Mouse (Mus musculus): ENCODE results near the gene Atp5l.
"Not testable (repeated sequence)": the region's sequence is repeated elsewhere in the genome, so short reads cannot be mapped to it uniquely, and the experiment has no call there.

The Atp5l gene

DNA sequence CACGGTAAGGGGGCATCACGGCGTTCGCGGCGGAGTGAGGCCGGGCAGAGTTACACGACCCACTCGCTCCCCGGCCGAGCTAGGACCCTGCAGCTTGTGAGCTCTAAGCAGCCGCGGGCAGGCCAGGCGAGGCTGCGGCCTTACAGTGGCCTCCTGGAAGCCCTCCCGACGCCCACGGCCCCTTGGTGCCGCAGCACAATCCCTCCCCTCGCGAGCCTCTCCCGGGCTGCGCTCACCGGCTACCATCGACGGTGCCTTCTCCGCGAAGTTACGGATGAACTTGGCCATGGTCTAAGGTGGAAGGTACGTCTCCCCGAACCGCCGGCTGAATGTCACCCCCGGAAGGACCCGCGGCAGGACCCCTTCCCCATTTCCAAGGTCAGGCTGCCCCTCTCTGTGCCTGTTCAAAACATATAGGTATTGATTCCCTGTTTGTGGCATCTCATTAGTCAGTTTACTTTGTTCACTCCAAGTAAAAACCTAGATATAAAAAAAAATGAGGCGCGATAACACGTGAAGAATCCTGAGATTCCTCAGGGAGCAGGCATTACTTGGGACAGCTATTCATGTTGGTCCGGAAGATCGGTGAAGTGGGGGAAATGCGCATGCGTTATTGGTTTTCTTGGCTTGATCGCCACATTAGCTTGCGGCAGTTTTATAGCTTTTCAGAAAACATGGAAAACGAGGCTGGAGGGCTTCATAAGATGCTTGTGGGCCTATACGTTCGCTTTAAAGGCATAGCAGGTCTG lies at the start of gene Atp5l:
Gene Atp5l, minus strand, starts transcription at position 369 of the 749 bp plus-strand sequence.
- peak; percentile 85 to 90 for DNase-seq

DNA sequence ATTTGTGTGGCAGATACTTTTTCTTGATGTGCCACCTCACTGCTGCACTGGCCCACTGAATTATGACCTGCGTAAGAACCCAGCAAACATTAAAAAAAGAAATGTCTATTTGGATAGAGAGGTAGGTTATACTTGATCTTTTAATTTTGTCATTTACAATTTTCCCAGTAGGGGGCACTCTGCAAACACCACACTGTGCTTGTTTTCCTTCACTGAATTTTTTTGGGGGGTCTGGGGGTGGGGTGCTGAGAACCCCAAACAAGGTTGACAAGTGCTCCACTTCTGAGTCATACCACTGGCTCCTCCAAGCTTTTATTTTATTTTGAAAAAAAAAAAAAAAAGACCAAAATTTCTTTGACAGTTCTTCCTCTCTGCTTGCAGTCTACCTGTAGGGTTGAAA lies 48.9 kb upstream of the Atp5l start:
- no peak for DNase-seq

DNA sequence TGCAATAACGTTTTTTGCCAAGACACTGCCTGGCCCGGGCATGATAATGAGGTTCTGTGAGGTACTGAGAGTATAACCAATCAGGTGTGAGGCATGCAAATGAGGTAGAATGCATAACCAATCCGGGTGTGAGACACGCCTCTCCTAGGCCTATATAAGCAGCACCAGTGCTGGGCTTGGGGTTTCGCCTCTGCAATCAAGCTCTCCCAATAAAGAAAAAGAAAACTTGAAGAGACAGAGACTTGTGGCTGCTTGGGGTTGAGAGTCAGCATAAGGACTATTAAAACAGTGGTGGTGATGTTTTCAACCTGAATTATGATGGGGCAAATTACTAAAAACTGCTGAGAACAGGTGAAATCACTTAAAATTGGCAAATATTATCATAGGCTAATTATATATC lies 47.2 kb upstream of the Atp5l start:
- DNase-seq = not testable (repeated sequence)

DNA sequence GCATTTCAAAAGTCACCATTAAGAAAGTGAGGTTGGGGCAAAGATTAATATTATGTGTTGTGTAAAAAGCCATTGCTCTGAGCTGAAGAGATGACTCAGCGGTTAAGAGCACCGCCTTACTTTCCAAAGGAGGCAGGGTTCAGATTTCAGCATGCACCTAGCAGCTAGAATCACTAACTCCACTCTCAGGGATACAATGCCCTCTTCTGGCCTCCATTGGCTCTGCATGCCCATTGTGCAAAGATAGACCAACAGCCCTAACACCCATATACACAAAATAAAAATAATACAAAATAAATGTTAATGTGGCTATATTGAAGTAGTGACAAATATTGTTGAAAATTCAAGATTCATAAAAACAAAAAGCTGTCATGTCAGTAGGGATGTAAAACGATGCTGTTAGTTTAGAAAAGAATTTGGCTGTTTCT lies 46.3 kb upstream of the Atp5l start:
- DNase-seq = peak; percentile 83 to 85

DNA sequence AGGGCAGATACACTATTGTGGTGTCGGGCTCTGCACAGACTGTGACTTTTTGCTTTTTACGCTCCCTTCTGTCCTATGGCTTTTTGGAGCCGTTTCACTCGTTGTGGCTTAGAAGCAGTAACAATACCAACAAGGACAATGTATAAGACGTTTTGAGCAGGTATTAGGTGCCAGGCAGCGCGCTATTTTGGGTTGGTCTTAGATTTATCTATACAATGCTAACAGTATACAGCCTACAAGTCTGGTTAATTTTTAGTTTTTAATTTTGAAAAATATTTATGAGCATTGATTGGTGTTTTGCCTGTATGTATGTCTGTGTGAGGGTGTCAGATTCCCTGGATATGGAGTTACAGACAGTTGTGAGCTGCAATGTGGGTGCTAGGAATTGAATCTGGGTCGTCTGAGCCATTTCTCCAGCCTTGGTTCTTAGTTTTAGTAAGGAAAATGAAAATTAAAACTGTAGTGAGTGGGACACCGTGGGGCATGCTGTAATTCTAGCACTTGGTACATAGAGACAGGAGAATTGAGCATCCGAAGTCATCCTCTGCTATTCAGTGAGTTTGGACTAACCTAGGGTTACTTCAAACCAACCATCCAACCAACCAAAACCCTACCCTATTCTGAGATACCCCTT lies 45.4 kb upstream of the Atp5l start:
- no peak for DNase-seq

DNA sequence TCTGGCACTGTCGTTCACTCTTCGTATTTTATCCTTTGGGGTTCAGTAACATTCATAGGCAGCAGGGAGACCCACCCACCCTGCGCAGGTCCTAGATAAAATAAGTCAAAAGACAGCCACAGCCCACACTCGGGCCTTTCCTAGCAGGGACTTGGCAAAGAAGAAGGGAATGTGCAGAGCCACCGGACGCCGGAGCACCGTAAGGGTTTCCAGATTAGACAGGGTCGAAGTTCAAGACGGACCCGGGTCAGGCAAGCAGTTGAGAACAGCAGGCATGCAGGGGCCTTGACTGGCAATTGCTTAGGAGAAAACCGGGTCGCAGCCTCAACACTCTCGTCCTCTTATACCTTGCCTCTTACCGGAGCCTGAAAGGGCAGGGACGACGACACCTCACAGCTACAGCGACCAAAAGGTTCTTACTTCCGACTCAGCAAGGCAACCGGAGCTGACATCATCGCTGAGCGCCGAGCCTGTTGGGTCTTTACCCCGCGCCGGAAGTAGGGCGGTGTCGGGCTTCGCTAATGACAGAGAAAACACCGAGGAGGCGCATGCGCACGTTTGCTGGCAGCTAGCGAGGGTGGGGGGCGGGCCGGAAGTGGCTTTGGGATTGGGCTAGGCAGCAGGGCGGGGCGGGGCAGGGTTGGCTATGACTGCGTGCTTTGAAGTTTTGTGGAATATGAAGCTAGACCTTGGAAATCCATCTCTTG lies 44.7 kb upstream of the Atp5l start, which contains the start of gene Ube4a:
Gene Ube4a, minus strand, starts transcription at position 475 of the 707 bp plus-strand sequence.
- DNase-seq = peak; percentile 99 to 100

DNA sequence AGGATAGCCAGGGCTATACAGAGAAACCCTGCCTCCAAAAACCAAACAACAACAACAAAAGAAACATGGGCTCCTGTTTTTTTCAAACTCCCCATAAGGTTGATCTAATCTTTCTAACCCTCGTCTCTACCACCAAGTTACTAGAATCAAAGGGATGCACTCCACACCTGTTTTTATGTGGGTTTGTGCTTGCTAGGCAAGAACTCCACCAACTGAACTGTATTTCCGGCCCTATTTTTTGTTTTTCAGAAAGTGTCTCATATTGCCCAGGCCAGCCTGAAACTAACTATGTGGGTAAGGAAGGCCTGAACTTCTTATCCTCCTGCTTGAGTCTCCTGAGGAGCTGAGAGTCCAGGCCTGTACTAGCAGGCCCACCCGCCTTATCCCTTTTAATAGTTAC lies 33.9 kb upstream of the Atp5l start:
- DNase-seq = no peak

DNA sequence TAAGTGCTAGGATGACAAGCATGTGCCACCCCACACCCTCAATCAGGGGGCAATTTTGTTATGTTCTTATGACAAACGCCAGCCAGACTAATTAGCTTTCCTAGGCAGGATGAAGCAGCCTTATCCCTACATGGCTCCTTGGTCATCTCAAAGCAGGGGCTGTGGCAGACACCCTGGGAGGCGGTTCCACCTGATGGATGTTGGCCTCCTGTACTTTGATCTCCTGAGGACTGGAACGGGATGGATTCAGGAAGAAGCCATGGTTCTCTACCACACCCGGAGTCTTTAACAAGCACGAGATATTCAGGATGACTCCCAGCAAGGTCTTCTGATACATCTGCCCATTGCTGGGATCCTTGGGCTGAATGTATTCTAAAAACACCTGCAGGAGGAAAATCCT lies 27.3 kb upstream of the Atp5l start:
- peak in 1 of 2 experiments; percentile 15 for DNase-seq

DNA sequence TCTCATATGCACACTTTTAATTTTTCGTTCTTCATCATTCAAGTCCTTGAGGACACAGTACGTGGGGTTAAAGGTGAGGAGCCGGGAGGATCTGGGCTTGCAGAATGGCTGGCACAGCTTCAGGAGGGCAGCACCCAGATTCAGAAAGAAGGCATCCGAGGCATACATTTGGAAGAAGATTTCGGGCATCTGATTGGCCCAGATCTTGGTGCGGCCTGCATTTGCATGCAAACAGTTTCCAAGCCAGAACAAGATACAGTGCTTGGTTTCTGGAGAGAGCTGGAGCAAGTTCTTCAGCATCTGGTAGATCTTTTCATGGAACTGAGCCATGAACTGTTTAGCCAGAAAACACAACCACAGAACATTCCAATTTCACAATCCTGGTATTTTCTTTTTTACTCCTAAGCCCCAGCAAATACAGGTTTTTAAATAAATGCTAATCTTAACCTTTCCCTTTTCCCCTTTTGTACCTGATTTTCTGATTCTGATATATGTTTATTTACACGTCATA lies 25.7 kb upstream of the Atp5l start:
- no peak for DNase-seq

DNA sequence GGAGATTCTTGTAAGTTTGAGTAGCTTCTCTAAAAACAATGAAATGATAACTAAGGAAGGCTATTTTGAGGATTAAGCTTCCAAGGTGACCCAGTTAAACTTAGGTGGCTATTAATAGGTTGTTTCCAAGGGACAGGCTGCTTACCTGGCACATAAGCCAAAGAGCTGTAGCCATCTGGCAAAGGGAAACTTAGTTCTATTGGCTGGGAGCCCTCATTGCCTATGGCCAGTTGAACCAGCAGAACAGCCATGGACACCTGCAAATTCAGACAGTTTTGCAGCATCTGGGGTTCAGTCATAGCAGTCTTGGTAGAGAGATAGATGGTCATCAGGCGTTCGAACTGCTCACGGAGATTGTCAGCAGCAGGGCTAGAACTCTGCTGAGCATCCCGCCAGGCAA lies 21.9 kb upstream of the Atp5l start:
- no peak for DNase-seq

DNA sequence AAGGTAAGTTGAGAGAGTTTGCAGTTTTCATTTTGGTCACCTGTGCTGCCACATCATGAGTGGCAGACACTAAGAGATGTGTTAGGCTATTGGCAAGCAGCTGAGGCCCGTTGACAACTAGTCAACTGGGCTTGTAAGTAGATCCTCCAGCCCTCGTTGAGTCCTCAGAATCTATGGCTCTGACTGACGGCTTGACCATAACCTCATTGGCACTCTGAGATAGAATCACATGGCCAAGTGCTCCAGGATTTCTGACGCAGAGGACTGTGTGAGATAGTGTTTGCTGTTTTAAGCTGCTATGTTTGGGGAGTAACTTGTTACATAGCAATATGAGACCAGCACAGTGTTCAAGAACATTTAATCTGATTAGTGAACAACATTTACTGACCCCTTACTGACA lies 21.2 kb upstream of the Atp5l start:
- DNase-seq = no peak

DNA sequence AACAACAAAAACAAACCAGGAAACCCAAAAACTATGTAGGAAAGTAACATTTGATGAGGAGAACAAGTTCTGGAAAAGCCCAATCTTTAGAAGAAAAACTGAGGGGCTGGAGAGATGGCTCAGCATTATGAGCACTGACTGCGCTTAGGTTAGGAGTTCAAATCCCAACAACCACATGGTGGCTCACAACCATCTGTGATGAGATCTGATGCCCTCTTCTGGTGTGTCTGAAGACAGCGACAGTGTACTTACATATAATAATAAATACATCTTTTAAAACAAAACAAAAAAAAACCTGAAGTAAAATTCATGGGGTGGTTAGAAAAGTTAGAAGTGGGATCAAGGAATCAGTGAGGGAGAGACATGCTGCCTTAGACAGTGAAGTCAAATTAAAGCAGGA lies 1.0 kb upstream of the Atp5l start:
- DNase-seq = no peak

DNA sequence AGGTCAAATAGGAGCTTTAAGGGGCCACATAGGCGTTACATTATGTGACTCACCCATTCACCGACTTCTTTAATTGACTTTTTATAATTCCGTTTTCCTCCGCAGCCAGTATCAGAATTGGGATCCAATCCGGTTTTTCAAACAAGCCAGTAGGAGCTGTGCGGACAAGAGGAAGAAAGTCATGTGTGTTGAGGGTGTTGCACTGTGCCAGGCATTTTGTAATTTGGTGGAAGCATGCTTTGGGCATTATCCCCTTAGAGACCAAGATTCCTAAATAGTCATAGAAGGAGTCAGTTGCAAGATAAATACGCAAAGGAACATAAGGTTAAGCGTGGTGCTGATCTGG lies 554 bp upstream of the Atp5l start:
- no peak for DNase-seq

DNA sequence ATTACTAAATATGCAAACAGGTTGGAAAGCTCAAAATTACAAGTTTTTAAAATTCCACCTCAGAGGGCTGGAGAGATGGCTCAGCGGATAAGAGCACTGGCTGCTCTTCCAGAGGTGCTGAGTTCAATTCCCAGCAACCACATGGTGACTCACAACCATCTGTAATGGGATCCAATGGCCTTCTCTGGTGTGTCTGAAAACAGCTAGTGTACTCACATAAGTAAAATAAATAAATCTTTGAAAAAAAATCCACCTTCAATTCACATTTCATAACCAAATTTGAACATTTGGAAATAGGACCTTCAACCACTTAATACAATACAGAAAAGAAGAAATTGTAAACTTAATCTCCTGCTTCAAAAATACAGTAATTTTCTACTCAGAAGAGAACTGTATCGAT lies 936 bp downstream of the Atp5l start:
- DNase-seq = no peak

DNA sequence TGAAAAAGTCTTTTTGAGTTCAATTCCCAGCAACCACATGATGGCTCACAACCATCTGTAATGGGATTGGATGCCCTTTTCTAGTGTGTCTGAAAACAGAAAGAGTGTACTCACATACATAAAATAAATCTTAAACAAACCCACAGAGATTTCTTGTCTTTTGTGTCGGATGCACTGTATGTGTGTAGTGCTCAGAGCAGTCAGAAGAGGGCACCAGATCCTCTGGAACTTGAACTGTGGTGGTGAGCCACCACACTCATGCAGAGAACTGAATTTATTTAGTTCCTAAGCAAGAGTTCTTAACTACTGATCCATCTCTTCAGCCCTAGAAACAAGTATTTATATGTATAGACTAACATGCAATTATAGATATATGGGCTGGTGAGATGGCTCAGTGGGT lies 4.3 kb downstream of the Atp5l start:
- DNase-seq = peak; percentile 62 to 69

DNA sequence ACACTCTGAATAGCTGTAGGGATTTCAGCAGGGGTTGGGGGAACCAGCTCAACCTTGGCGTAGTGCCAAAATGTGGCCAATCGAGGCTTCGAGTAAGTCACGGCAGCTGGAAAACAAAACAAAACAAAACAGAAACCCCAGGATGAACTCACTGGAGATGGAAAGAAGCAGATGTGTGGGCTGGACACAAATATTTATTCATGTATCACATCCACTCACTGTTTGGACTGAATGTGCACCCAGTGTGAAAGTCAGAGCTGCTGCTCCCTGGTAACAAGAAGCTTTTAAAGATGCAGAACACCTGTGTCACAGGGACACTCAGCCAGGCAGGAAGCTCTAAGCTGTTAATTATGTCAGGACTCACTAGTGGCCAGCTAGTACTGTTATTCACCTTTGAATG lies 5.8 kb downstream of the Atp5l start:
- DNase-seq = no peak

DNA sequence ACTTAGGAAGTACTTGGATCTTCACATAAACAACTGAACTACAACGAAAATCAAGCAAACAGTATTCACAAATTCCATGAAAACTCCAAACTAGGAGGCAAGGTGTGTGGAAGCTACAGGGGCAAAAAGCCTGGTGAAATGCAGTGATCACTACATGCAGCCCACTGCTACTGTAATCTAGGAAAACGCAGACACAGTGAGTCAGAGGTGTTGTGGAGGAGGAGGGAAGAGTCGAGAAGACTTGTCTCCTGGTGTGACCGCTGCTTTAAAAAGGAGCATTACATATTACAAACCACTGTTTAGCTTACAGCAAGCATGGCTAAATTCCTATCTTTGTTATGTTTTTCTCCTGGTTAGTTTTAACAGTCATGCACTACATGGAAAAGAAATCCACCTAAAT lies 9.2 kb downstream of the Atp5l start:
- DNase-seq = no peak

DNA sequence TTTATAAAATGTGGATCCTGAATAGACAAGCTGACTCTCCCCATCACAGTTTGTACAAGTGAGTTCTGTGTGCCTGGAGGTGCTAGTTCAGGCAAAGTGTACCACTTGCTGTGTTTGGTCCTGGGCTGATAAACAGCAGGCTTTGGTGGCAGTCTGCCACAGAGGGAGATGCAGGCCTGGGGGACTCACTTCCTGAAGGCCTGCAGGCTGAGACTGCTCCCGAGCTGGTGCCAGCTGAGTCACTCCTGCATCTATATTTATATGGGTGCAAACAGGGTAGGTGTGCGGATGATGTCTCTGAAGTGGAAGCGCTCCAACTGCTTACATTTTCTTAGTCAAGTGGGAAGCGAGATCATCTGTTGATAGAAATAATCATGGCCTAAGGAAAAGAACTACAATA lies 14.9 kb downstream of the Atp5l start:
- no peak for DNase-seq

DNA sequence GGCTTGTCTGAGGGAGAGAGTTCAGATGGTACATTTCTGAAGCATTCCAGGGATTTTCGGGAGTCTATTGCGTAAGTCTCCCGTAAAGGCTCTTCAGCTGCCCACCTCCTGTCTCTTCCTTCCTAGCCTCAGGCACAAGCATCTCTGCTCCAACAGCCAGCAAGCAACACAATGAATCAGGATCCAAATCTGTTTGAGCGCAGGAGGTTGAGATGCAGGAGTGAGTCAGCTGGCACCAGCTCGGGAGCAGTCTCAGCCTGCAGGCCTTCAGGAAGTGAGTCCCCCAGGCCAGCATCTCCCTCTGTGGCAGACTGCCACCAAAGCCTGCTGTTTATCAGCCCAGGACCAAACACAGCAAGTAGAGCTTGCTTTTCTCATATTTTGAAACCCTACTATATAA lies 15.6 kb downstream of the Atp5l start:
- DNase-seq = peak; percentile 38 to 53

DNA sequence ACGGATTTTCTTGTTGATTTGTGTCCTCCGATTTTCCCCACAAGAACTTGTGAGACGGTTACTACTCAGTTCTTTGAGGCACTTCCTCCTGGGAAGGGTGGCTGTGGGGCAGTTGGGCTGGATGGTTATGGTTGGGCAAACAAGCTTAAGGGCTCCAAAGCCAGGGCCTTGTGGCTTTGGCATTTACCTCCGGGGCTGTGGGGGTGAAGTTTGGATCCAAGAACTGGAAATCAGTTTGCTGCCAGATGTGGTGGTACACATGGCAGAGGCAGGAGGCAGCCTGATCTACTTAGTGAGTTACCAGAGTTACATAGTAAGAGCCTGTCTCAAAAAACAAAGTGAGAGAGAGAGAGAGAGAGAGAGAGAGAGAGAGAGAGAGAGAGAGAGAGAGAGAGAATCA lies 16.7 kb downstream of the Atp5l start:
- no peak for DNase-seq

DNA sequence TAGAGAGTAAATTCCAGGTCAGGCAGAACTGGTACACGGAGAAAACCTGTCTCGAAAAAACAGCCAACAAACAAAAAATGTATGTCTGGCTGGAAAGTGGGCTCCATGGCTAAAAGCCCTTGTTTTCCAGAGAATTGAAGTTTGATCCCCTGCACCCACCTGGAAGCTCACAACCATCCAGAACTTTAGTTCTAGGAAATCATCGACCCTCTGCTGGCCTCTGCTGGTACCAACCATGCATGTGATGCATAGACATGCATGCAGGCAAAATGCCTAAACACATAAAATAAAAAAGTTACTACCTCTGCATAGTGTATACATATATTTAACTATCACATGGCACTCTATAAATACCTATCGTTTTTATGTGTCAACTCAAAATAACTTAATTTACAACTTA lies 20.1 kb downstream of the Atp5l start:
- peak in 1 of 2 experiments; percentile 45 for DNase-seq

DNA sequence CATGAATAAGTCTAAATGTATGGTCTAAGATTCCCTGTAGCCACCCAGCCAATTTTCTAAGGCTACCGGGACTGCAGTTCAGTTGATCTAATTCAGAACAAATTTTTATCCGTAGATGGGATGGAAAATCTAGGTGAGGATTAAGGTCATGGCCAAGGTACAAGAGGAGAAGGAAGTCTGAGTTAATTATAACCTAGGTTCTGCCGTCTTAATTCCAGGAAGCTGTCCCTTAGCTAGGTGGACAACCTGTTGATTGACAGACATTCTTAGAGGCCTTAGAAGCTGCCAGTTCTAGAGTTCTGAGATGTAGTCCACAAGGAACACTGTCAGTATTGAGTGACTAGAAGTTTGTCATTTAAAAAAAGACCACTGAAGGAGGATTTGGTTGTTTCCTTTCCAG lies 20.8 kb downstream of the Atp5l start:
- DNase-seq = no peak

DNA sequence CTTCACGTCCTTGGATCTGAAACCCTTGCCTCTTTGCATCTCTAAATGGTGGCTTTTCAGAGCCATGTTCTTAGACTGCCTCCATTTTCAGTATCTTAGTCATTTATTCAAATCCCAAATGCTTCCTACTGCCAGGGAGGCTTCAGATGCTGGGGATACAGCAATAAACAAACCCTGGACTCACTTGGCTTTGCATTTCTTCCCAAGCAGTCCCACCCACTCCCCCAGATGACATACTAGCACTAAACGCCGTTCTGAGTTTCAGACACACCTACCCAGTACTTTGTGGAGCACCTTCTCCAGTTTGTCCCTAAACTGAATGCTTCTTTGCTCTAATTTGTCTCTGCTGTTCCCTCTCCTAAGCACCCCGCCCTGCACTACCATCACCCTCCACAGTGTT lies 23.5 kb downstream of the Atp5l start:
- DNase-seq = no peak

DNA sequence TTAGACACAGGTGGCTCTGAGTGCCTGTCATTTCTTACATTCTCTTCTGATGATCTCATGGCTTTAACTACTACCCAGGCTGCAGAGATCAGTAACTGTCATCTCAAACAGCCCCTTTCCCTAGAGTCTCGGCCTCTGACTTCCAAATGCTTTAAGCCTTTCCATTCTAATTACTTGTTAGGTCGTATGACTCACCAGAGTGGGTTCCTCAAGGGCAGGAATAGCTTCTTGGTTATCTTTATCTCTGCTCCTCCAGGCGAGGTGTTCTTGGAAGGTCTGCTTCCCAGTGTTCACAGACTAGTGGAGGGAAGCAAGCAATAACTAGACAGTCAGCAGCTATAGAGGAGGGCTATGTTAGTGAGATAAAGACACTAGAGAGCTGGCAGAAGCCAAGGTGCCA lies 27.9 kb downstream of the Atp5l start:
- no peak for DNase-seq
